Mouse (Mus musculus) ZHBTc4 (cell line): ENCODE results near the gene Tead1.

ENCODE experiments used
- DNase-seq: peaks from one replicate; pipeline ENCODE4 v3.0.0-alpha.2; 2011; ENCODE audit warnings: low read depth, low spot score

Tead1 gene

DNA sequence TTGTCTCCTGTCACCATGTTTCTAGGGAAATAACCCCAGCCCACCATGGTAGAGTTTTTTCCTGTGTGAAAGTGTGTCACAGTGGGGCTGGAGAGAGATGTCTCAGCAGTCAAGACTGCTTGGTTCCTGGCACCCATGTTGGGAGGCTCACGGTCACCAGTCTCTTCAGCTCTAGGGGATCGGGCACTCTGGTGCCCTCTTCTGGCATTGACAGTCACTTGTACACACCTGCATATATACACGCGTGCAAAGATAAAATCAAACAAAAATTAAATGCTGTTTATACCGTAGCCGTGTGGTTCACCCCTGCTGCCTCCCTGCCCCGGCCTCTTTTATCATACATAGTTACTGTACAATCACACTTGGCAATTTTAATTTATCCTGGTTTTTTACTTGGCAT is 134.0 kb downstream of the Tead1 start:
- peak; percentile 66 for DNase-seq

DNA sequence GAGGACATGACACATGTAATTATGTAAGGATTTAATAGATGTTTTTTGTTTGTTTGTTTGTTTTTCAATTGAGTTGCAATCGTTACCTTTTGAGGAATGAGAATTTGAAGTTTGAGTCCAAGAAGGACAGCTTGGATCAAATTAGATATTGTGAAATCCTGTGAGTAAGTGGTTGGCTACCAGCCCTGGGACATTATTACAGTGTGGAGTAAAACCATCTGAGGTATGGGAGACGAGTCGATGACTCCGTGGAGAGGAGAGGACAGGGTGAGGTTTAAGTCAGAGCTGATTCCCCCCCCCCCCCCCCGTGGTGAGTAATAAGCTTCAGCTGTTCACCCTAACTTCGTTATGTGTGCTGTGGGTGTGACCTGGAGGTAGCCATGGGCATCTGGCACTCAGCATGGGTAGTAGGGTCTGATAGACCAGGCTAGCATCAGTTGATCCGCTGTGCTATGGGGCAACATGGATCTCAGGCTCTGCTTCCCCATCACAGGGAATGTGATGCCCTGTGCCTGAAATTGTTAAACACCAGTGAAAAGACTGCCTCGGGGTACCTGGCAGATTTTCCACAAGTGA is 134.7 kb downstream of the Tead1 start:
- no peak for DNase-seq

DNA sequence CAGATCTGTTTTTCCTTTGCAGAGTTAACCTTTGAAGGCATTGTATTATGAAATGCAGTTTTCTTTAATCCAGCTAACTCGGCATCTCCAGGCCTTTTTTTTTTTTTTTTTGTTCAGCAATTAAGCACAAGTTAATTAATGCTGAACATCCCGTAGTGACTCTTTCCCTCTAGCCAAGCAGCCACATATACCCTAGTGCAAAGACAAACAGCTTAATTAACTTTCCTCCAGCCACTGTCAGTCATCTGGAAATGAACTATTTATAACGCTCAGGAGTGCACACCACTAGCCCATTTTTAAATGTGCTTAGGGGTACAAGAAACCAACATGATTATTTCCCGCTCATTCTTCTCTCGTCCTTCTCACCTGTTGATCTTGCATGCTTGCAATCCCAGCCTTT is 136.9 kb downstream of the Tead1 start:
- DNase-seq = no peak

DNA sequence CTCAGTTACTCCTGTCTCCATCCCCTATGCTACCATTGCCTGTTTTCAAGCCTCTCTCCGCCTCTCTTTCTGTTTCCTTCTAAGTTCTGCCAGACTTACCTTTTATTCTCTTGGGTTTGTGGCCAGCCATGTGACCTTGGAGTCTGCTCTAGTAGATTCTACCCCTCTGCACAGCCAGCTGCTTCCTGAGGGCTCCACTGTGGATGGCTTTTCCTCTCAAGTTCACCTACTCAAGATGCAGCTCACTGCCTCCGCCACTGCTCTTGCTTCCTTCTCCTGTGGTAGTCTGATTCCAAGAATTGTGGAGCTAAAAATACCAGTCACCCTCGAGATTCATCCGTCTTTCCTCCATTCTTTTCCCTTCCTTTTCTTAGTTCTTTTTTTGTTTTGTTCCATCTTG is 140.7 kb downstream of the Tead1 start:
- no peak for DNase-seq

DNA sequence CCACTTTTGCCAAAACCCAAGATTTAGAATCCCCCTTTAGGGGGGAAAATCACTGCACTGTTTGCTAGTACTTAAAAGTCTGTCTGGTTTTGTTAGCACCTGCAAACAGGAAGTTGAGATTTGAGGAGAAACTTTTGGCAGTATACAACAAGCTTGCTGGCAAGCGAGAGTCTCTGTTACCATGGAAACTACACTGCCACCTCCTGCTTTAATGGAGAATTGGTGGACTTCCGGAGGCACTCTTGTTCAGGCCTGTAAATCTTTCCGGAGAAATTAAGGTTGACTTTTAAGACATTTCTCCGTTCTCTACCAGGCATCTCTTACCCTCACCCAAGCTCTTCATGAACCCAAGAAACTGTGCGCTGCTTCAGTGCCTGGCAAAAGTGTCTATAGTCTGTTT is 143.8 kb downstream of the Tead1 start:
- peak; percentile 41 for DNase-seq

DNA sequence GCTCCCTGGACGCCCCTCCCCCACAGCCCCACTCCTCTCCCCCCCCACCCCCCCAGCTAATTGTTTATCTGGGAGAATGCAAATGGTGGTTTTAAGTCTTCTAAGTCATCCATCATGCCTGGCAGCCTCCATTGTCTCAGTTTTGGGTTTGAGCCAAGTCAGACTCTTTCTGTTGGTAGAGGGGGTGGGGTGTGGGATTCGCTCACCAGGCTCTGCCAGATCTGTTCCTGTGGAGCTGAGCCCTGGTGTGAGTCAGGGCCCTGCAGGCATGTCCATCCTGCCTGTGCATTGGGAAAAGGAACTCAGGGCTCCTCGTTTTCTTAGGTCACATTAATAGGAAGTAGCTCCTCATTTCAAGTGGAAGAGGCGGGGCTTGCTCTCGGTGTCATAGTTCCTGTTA is 144.5 kb downstream of the Tead1 start:
- DNase-seq = peak; percentile 96

DNA sequence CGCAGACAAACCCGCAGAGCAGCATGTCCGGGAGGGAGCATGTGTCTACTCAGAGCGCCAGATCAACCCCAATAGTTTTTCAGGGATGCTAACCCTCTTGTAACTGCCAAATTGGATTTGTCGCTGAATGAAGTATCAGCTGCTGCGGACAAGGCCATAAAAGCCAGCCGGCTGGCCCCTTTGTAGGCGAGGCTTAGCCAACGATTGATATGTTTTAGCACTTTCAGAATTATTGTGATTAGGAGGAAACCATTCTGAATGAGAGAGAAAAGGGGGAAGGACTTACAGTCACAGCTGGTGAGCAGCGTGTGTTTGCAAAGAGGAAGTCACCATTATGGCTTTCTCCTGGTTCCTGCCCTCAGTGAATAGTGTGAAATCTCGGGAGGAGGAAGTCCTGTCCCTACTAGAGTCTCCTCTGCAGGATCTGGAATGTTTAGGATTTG is 146.2 kb downstream of the Tead1 start:
- DNase-seq = peak; percentile 39

DNA sequence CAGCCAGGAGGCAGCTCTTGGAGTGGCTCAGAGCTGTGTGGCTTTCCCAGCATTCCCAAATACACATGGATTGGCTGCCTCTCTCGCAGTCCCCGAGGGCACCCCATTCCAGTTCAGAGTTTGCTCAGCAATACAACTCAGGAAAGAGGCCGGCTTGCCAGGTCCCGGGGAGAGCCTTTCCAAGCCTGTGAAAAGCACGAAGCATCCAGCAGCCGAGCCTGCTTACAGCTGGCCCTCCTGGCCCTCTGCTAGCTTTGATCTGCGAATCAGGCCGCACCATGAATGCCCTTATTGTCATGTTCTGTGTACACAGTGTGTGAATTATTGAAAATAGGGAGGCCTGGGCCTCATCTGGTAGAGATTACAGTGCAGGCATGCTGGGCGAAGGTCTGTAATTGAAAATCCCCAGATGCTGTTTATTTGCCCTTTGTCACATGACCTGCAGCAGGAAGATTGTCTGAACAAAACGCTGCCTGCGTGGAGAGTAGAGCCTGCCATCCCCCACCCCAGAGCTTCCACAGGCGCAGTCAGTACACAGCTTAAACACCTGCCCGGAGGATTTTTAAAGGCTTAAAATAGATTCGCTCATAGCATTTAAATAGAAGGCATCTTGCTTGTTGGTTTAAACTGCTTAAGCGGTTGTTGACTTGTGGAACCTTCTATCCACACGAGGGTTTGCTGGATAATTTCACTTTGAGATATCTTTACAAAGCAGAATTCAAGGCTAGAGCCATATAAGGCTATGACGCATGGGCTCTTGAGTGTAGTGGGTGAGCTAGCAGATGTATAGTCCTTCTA is 147.2 kb downstream of the Tead1 start:
- no peak for DNase-seq

DNA sequence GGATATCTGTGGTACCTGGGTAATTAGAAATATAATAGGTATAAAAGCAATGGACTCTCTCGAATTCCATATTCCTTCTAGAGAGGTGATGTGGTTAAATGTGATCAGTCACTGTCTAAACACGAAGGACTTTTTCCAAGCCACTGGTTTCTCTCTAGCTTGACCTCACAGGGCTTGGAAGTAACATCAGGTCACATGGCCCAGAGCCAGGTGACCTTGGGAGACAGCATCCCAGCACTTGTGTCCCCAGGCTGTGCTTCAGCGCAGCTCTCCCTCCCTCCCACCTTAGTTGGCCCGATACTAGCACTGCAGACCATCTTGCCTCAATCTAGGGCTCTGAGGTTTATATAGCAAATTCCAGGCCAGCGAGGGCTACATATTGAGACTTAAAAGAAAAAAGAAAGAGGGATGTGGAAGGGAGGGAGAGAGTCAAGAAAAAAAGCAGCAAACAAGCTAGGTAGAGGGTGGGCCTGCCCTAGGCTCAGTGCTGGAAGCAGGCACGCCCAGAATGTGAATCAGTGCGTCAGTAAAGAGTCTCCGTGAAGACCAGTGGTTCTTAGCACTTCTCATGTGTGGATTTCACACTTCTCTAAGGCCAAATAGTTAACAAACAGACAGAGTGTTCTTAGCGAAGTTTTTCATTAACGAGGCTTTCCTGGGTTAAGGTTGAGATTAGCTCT is 149.0 kb downstream of the Tead1 start:
- peak; percentile 73 for DNase-seq

DNA sequence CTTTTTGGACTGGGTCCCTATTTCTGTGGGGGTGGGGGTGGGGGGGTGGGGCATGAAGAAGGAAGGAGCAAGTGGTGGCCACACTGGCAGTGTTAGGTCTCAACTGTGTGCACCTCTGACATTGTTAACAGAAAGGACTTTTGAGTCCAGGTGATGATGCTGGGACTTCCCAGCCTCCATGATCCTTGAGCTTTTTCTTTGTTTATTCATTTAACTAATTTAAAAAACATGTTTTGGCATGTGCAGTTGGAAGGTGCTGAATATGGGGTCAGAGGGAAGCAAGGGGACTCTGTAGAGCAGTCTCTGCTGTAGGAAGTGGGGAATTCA is 149.5 kb downstream of the Tead1 start:
- no peak for DNase-seq

DNA sequence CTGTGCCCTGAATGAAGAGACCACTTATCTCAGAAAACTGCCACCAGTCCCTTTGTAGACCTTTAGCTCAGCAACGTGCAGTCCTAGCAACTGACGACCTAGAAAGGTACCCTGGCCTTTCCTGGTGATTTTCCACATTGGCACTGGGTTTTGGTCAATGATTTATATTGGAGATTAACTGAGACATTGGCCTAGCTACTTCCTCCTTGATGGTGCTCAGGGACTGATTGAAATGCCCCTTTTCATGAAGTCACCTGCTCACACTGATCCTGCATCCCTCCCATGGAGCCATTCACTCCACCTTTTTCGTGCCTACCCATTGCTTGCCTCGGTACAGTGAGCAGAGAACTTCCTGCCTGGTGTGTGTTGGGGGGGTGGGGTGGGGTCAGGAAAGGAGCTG is 151.8 kb downstream of the Tead1 start:
- DNase-seq = no peak

DNA sequence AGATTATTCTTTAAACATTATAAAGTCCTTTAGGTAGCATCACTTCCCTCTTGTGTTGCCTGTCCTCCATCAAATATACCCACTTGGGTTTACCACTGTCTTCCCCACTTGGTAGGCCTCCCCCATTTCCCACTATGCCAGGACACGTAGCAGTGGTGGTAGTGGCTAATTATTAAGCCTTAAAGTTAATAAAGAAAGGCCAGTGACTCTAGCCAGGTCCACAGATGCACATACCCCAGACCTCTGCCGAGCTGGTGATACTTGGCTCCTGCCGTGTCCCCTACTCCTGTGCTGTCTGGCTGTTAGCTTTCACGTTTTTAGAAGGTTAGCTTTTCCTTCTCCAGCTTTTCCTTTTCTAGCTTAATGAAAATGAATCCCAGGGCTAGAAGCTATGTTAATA is 152.3 kb downstream of the Tead1 start:
- no peak for DNase-seq

DNA sequence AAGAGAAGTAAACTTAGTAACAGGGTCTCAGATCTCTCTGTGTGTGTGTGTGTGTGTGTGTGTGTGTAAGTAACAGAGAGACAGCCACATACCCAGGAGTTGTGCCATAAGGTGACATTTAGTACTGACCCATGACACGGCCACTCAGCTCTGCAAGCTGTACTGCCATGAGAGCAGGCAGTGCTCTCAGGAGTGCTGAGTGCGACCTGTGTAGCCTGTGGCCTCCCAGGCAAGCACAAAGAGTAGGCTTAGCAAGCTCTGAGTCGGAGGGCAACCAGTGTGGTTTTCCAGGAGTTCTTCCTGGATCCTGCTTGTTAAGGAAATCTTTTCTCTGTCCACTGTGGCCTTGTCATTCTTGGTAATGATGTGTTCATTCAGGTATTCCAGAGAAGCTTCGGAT is 154.0 kb downstream of the Tead1 start:
- no peak for DNase-seq

DNA sequence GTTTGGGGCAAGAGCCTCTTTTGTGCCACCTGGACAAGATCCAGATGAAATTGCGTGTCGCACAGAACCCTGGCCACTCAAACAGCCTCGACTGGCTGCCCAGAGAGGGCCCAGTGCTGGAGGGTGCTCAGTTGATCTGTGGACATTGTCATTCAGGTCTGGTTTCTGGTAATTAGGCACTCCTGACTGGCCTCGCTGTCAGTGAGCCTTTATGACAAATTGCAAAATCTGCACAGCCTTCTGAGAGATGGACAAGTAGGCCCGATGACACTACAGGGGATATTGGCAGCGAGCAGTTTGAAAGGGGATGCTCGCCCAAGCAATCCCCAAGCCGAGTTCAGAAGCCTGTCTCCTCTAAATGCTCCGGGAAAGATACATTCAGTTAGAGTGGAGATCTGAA is 157.0 kb downstream of the Tead1 start:
- no peak for DNase-seq

DNA sequence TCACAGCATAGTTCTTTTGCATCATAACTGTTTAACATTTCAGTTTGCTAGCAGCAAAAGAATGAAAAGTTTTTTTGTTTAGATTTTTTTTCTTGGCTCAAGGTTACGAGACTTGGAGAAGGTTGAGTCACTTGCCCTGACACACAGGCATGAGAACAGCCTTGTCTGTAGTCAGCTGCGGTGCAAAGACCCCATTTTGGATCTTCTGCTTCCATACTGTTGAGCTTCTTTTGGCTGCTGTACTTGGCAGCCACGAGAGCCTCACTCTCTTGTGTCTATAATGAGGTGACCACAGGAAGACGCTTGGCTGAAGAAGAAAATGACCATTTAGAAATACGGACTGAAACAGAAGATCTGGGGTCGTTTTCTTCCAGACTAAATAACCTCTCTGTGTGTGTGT is 159.0 kb downstream of the Tead1 start:
- DNase-seq = no peak

DNA sequence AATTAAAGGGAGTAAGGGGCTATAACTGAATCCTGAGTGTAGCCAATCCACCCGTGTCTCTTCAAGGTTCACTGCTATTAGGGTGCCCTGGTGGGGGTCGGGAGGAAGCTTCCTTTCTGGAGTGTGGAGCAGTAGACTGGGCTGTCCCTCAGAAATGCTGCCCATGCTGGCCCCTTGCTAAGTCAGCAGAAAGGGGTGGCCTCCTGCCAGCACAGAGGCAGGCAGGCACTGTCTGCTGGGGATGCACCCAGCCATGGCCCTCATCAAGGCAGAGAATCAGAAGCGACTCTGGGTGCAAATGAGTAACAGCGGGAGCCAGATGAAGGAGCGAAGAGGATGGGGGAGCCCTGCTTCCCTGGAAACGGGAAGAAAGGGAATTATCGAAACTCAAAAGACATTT is 161.2 kb downstream of the Tead1 start:
- no peak for DNase-seq

DNA sequence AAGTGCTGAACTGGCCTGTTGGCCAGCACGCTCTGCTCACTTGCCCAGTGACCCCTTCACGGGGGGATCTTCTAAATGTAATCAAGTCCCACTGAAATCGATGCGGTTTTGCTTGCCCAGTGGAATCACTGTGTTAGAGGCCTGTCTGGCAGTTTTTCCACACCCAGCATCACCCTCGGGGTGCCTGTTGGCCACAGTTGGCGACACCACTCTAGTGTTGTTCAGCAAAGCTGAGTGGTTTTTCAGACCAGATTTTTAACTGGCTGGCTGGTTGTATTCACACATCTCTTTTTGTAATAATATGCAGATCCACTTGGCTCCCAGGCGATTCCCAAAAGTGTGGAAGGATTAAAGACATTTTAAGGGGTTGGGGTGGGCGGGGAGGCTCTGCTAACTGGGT is 161.8 kb downstream of the Tead1 start:
- no peak for DNase-seq

DNA sequence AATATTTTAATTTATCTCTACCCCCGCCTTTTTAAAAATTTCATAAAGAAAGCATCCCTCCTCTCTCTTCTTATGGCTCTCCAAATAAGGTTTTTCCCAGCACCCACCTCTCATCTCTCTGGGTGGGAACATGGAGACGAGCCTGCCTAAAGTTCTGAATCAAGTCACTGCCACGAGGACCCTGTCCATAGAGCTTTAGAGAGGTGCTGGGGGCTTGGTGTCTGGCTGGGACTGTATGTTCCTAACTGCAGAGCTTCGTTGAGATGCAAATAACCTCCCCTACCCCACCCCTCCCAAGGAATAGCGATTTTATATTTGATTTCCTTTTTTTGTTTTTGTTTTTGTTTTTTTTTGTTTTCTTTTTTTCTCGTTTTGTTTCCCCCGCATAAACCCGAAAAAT is 162.4 kb downstream of the Tead1 start:
- DNase-seq = no peak

DNA sequence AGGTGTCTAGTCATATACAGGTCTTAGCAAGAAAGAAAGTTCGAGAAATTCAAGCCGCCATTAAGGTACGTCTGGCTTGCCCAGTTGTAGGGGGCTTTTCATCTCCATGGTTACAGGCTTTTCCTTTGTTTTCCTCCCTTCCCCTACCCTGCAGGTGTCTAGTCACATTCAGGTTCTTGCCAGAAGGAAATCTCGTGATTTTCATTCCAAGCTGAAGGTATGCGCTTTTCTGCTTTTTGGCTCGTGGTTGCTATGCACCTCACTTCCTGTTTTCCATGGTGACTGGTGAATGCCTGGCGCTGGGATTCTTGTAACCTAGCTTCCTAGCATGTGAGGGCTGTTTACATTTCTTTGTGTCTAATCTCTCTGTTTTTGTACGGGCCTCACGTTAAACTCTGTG is 162.8 kb downstream of the Tead1 start:
- DNase-seq = peak; percentile 94

DNA sequence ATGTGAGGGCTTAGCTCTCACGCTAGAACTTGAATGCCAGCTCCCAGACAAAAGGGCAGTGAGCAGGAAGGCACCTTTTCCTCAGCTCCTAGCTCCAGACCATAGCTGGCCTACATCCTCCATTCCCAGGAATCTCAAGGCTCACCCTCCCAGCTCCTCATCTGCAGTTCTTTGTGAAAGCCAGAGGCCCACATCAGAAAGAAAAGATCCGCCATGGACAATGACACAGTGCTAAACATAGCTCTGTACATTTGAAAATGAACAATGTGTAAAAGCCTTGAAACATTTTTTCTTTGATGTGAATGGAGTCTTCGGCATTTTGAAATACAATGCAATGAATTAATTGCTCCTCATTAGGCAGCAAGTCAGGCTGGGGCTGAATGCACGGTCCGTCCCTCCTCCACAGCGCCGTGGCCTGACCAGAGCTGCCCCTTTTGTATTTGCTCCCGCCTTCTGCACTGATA is 172.2 kb downstream of the Tead1 start:
- DNase-seq = peak; percentile 63

DNA sequence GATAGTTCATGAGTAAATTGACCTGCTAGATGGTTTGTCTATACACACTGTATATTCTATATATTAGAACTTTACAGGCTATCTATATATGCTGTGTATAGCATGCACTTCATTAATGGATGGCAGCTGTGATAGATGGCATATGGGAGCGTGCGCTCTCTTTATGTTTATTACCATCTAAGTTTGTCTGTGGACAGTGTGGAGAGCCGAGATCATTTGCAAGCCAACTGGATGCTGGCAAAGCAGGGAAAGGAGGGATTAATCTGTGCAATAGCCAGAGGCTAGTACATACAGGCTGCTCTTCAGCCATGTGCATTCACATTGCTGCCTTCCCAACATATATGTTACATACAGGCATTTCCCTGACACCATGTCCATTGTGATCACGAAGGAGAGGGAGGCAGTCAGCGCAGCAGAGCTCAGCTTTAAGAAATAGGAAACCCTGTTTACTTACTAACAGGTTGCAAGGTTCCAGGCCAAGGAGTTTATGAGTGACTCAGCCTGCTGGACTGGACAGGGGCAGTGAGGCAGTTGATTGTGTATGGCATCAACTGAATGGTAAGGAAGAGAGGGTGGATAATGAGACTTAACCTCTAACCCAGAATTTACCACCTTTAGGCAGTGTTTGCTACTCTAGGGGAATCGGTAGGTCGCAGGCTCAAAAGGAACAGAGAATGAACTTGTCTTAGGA is 173.2 kb downstream of the Tead1 start:
- no peak for DNase-seq

DNA sequence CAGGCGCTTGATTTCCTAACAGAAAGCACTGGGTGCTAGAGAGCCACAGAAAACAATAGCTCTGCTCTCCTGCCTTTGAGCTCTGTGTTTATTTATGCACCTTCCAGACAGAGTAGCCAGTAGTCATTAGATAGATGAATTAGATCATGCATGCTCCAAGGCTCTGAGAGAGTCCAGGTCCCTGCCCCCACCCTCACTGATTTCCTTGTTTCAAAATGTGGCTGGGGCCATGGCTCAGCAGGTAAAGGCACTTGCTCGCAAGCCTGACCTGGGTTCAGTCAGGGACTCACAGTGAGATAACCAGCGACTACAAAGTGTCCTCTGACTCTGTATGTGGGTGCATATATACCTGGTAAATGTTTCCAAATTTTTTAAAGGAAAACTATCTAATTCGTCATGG is 174.7 kb downstream of the Tead1 start:
- peak; percentile 26 for DNase-seq
